Mouse (Mus musculus) v-Abl transformed pro-B cells (cell line): ENCODE measurements around the gene Prl8a8.

Experiments
- in situ Hi-C, 2 experiments: fragments of 400-800 bp; cut with MboI; formaldehyde crosslinking; loops; one replicate each; pipeline ENCODE4 v1.15.1; 2025; ENCODE audit not compliant: unreplicated experiment in 2 of 2

Prl8a8 gene

GRCm38 (mm10) chr13:27513117-27513516 is at the start of gene Prl8a8:
Gene Prl8a8, minus strand, starts transcription at chr13:27513217.
- in situ Hi-C loops: no loop called here

DNA sequence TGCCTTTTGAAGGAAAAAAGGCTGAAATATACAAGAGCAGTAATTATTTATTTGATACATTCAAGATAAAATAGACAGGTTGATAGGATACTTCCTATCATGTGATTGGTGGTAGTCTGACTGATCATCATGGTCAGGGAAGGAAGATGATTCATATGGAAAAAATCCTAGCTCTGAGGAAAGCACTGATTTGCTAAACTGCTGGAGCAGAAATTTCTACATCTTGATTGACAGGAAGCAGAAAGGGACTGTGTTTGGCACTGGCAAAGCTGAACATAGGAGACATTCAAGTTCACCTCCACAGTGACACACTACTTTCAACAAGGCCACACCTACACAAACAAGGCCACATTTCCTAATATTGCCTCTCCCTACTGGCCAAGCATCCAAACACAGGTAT is 40.3 kb upstream of the Prl8a8 start:
- in situ Hi-C loops: no loop called here

DNA sequence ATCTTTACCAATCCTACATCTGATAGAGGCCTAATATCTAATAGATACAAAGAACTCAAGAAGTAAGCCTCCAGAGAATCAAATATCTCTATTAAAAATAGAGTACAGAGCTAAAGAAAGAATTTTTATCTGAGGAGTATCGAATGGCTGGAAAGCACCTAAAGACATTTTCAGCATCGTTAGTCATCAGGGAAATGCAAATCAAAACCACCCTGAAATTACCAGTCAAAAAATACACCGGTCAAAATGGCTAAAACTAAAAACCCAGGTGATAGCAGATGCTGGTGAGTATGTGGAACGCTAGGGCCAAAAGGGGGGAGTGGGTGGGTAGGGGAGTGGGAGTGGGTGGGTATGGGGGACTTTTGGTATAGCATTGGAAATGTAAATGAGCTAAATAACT is 10.1 kb upstream of the Prl8a8 start:
- in situ Hi-C loops: no loop called here

DNA sequence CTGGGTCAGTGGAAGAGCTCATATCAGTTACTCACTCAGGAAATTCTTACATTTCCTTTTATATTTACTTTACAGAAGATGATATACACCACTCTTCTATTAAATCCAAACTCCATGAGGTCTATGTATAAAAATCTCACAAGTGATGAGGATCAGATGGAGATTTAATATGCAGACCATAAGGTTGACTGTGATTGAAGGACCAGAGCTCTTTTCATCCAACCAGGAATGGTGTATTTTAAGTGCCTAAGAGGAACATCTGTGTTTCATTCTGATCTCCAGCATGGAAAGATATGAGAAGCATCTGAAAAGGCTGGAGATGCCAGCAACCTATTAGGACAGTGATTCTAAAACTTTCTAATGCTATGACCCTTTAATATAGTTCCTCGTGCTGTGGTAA is 5.4 kb downstream of the Prl8a8 start:
- in situ Hi-C loops: no loop called here
